Mouse (Mus musculus) CH12.LX (cell line): ENCODE results near the gene Fbxw27.

Experiments
- BHLHE40 ChIP-seq: IDR thresholded peaks from 2 replicates; pipeline ENCODE4 v1.6.1; 2011; ENCODE audit warnings: mild to moderate bottlenecking, low read depth, low read length, improper control_type of control experiment
- CHD2 ChIP-seq: IDR thresholded peaks from 2 replicates; pipeline ENCODE4 v1.6.1; 2011; ENCODE audit warnings: low read length, improper control_type of control experiment
- CTCF ChIP-seq, 2 experiments: IDR thresholded peaks in 1 of 2; conservative IDR thresholded peaks in 1 of 2; 2 replicates each; pipeline ENCODE4 v1.5.1; 2011 to 2012; ENCODE audit warnings: low read depth in 2 of 2, low read length in 2 of 2, improper control_type of control experiment in 1 of 2, inconsistent platforms in 1 of 2, mild to moderate bottlenecking in 1 of 2, moderate library complexity in 1 of 2
- EP300 ChIP-seq: IDR thresholded peaks from 2 replicates; pipeline ENCODE4 v1.6.1; 2011; ENCODE audit warnings: low read length, improper control_type of control experiment
- GABPA ChIP-seq: IDR thresholded peaks from 2 replicates; pipeline ENCODE4 v1.6.1; 2012; ENCODE audit warnings: low read depth, low read length, improper control_type of control experiment, inconsistent platforms; ENCODE audit not compliant: insufficient replicate concordance
- HCFC1 ChIP-seq: IDR thresholded peaks from 2 replicates; pipeline ENCODE4 v1.6.1; 2012; ENCODE audit warnings: low read depth, mild to moderate bottlenecking, inconsistent platforms, low read length, improper control_type of control experiment
- JUN ChIP-seq: IDR thresholded peaks from 2 replicates; pipeline ENCODE4 v1.6.1; 2011; ENCODE audit warnings: low read depth, mild to moderate bottlenecking, low read length, improper control_type of control experiment, moderate library complexity; ENCODE audit not compliant: insufficient read depth
- MEF2A ChIP-seq: IDR thresholded peaks from 2 replicates; pipeline ENCODE4 v1.6.1; 2014; ENCODE audit warnings: low read depth, mild to moderate bottlenecking, inconsistent platforms, low read length, improper control_type of control experiment, borderline replicate concordance
- POLR2A ChIP-seq: IDR thresholded peaks from 2 replicates; pipeline ENCODE4 v1.6.1; 2011; ENCODE audit warnings: low read depth, mild to moderate bottlenecking, improper control_type of control experiment, low read length
- POLR2AphosphoS2 ChIP-seq: IDR thresholded peaks from 2 replicates; pipeline ENCODE4 v1.6.1; 2011; ENCODE audit warnings: low read depth, low read length, improper control_type of control experiment
- RCOR1 ChIP-seq: conservative IDR thresholded peaks from 2 replicates; pipeline ENCODE4 v1.6.1; 2012; ENCODE audit warnings: low read depth, mild to moderate bottlenecking, inconsistent platforms, low read length, improper control_type of control experiment
- USF2 ChIP-seq: conservative IDR thresholded peaks from 2 replicates; pipeline ENCODE4 v1.6.1; 2011; ENCODE audit warnings: low read depth, low read length, improper control_type of control experiment
- ZC3H11A ChIP-seq: IDR thresholded peaks from 2 replicates; pipeline ENCODE4 v1.6.1; 2012; ENCODE audit warnings: low read depth, mild to moderate bottlenecking, inconsistent platforms, low read length, improper control_type of control experiment

GRCm38 (mm10) chr9:109833088-109833412 lies 42.6 kb upstream of the Fbxw27 start:
- no peak for TF ChIP-seq CTCF (conservative IDR thresholded peaks at IDR 0.05 in 1 of 2, IDR thresholded peaks at IDR 0.05 in 1 of 2; ENCODE audit: low read depth in 2 of 2, low read length in 2 of 2)
- no peak for TF ChIP-seq GABPA
- no peak for TF ChIP-seq JUN
- no peak for TF ChIP-seq RCOR1
- TF ChIP-seq POLR2AphosphoS2 = no peak
- no peak for TF ChIP-seq USF2
- TF ChIP-seq ZC3H11A = no peak
- TF ChIP-seq MEF2A = no peak
- no peak for TF ChIP-seq POLR2A
- TF ChIP-seq EP300 = no peak
- no peak for TF ChIP-seq HCFC1
- no peak for TF ChIP-seq CHD2
- TF ChIP-seq BHLHE40 = no peak
